Mouse (Mus musculus) testis, postnatal 14 days (tissue): ENCODE data around the gene Gm20721.
"Not testable (repeated sequence)": the region's sequence is repeated elsewhere in the genome, so short reads cannot be mapped to it uniquely, and the experiment has no call there.

Experiments
- DNase-seq: peaks from one replicate; pipeline ENCODE4 v3.0.0; 2021; ENCODE audit warnings: low spot score

Gm20721 gene

GRCm38 (mm10) chr2:174346612-174346998, at the start of gene Gm20721:
Gm20721 (minus strand) TSS chr2:174346712.
- DNase-seq: no peak

DNA sequence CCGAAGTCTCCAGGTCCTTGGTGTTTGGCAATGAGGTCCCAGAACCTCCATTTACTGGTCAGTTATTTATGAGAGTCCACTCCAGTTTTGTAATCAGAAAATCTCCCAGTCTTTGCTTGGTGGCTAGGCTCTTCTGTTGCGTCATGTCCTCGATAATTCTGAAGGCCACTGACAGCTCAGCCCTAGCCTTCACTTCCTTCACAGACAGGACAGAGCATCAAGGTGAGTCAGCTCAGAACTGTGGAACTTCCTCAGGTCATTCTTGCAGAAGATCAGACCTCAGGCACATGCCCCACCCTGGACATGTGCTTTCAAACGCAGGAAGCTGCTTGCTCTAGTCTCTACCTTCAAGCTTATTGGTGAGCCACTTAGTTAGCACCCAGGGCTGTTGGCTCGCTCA, 46.9 kb upstream of the Gm20721 start:
- DNase-seq: no peak

- no peak for DNase-seq
Measured at GRCm38 (mm10) chr2:174392554-174392953, 46.0 kb upstream of the Gm20721 start.

DNA sequence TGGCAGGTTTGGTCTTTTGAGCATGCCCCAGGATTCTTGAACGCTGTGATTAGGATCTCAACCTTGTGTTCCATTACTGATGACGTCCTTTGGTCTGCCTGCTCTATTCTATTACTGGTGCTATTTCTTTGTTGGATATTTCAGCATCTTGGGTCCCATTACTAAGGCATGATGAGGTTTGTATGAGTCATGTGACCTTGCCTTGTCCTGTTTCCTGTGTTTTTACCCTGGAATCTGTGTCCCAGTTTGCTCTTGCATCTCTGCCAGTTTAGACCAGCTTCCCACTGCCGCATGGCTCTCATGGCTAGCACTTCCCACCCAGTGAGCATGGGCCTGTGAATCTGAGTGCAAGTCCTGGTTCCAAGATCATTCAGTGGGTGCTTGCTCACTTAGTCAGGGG, 45.4 kb upstream of the Gm20721 start:
- no peak for DNase-seq

GRCm38 (mm10) chr2:174381021-174381420, 34.5 kb upstream of the Gm20721 start:
- no peak for DNase-seq

DNA sequence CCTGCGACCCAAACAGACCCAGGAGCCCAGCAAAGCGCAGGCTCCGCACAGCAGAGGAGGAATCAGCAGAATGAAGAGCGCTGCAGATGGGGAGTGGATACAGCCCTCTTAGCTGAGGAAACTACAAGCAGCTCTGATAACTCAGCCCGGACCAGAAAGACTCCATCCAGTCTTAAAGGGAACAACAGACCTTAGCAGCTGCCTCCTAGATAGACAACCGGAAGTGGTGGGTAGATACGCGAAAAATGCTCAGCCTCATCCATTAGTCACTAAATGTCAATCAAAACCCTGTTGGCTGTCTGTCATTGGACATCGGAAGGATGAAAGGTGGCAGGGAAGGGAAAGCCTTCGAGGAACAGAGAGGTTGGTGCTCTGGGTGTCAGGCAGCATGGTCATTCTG, 20.1 kb upstream of the Gm20721 start:
- DNase-seq: no peak

GRCm38 (mm10) chr2:174359656-174360055, 13.1 kb upstream of the Gm20721 start:
- no peak for DNase-seq

GRCm38 (mm10) chr2:174358516-174358915, 12.0 kb upstream of the Gm20721 start:
- no peak for DNase-seq

DNA sequence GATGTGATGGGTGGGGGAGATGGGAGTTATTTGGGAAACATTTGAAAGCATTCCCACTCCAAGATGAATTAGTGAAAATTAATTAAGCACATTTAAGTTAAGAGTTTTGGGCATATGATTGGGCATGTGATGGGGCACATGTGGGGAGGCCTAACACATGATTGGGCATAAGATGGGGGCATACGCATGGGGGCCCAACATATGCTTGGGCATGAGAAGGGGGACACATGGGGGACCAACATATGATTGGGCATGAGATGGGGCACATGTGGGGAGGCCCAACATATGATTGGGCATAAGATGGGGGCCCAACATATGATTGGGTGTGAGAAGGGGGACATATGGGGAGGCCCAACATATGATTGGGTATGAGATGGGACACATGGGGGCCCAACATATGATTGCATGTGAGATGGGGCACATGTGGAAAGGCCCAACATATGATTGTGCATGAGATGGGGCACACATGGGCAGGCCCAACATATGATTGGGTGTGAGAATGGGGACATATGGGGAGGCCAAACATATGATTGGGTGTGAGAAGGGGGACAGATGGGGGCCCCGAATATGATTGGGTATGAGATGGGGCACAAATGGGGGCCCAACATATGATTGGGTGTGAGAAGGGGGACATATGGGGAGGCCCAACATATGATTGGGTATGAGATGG, 622 bp upstream of the Gm20721 start:
- not testable (repeated sequence) for DNase-seq

DNA sequence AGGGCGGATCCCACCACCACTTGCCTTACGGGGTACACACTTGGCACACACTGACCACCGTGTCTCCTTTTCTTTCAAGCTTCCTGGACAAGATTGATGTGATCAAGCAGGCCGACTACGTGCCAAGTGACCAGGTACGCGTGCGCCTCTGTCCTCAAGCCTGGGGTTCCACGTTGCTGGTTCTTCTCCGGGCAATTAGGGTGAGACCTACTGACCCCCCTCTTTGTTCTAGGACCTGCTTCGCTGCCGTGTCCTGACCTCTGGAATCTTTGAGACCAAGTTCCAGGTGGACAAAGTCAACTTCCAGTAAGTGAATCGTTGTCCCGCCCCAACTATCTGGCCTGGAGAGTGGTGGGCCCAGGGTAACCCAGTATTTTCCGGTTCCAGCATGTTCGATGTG, 1.5 kb downstream of the Gm20721 start:
- DNase-seq: no peak

DNA sequence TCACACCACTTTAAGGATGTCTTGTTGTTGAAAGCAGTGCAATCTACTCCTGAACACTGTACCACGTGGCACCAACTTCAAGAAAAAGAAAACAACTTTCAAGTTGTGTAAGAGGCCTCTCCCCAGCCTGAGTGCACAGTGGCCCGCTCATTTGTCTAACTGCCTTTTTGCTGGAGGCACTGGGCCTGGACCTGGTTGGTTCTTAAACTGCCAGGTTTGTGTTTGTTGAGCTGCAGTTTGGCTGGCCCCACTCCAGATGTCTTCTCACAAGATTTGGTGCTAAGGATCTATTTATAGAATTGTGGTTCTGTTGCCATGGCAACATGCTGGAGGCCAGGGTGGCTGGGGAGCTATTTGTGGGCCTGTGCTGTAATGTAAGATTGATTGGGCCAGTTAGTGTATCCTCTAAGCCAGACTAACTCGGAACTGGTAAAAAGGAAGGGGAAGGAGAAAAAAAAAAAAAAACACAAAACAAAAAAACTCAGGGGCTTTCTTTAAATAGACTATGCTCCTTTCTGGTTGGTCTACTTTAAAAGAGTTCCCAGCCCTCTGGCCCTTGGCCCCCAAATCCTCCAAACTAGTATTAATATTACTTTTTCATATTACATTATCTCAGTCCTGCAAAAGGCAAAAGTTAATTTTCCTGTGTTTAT, 2.4 kb downstream of the Gm20721 start:
- peak; percentile 69 for DNase-seq

GRCm38 (mm10) chr2:174343566-174343965, 2.9 kb downstream of the Gm20721 start:
- DNase-seq: no peak

DNA sequence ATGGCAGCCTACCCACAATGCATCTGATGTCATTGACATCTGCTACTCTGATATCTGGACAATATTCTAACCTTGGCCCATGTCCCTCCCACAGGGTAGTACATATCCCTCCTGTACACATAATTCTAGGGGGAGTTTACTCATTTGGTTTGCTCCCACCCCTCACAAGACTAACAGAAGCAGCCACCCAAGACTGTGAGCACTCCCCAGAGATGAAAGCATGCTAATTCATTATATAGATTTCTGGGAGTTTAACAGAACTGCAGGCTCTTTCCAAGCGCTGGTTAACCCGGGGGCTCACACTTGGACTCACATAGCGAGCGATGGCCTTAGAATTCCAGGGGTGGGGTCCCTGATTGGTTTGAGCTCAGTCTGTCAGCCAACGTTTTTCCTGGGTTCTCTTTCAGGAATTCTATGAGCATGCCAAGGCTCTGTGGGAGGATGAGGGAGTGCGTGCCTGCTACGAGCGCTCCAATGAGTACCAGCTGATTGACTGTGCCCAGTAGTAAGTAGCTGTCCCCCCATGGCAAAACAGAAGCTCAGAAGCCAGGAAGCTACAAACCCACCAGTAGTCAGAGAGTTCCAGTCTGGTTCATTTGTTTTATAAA, 3.6 kb downstream of the Gm20721 start:
- no peak for DNase-seq

GRCm38 (mm10) chr2:174340893-174341580, 5.5 kb downstream of the Gm20721 start:
- DNase-seq: no peak

GRCm38 (mm10) chr2:174340229-174340892, 6.2 kb downstream of the Gm20721 start:
- DNase-seq: no peak

- no peak for DNase-seq
Measured at GRCm38 (mm10) chr2:174339701-174340100, 6.8 kb downstream of the Gm20721 start.

DNA sequence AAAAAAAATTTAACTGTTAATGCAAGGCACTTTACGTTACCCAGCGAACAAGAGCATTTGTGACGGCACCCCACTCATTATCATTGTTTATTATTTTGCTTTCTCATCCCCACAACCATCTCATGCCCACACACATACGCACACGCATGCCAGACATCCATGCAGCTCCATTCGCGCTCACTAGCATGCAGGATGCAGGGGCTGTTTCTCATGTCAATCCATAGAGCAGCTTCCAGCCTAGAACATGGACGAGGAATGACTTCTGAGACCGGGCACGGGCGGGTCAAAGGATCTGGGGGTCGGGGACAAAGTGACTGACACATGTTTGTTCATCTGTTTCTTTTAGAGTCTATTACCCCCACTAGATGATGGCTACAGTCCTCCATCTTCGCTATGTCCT, 9.2 kb downstream of the Gm20721 start:
- no peak for DNase-seq

- DNase-seq: no peak
Measured at GRCm38 (mm10) chr2:174334415-174334814, 12.1 kb downstream of the Gm20721 start.

GRCm38 (mm10) chr2:174333239-174333890, 13.1 kb downstream of the Gm20721 start:
- DNase-seq: peak; percentile 72

DNA sequence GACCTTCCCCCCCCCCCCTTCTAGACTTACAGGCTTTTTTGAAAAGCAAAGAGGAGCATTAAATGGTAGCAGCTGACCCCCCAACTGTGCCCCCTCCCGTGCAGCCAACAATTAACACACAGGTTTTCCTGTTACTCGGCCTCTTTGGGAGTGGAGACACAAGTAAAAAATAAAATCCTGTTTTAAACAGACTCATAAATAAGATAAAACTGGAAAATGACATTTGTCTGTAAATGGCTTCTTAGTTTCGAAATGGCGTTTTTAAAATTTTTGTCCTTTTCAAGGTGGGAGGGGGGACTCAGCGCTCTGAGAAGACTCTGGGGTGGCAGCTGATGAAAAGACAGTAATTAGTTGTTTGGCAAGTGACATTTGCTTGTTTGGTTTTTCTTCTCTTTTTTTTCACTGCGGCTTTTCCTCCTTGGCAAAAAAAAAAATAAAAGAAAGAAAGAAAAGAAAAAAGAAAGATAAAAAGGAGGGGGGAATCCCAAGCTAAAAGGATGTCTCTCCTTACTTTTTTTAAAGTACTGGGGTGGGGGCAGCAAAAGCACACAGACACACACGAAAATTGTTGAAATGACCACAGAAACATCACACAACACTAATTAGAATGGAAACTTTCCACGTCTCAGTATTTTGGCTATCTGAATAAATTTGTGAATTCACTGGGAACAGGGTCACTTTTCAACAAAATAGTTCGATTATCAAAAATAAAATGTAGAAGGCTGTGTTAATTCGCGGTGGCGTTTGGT, 15.1 kb downstream of the Gm20721 start:
- DNase-seq: no peak

DNA sequence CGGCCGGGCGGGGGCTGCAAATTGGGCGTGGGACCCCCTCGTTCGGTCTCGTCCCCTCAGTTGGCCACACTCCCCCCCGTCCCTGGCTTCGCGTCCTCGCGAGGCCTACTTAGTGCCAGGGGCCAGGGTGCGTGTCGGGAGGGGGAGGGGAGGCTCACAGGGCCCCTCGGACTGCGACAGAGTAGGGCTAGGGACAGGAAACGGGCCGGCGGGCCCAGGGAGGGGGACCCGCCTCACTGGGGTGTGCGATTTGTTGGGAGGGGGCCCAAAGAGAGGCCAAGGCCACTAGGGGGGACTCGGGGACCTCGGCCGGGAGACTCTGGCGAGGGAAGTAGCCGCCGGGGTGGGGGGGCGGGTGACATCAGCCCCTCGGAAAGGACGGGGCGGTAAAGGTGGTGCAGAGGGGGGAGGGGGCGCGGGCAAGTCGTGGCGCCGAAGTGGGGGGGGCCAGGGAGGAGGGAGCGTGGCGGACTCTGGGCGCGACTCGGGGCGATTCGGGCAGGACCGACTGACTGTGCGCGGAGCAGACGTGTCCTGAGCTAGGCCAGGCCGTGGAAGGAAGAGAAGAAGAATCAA, 15.8 kb downstream of the Gm20721 start:
- peak; percentile 69 for DNase-seq
